Mouse (Mus musculus) cortical plate, adult 2 months (tissue): ENCODE measurements around the gene Fyb.
A peak's percentile ranks its signal among the peaks of the same experiment; 100 is the strongest.

ENCODE experiments used
- CTCF ChIP-seq: fragments of 200-500 bp; IDR thresholded peaks from 2 replicates; pipeline ENCODE4 v1.5.1; 2011; ENCODE audit warnings: mild to moderate bottlenecking, control low read depth, low read length; ENCODE audit not compliant: insufficient read depth; ENCODE audit errors: extremely low read depth
- POLR2A ChIP-seq: fragments of 200-500 bp; IDR thresholded peaks from 2 replicates; pipeline ENCODE4 v1.6.1; 2011; ENCODE audit warnings: mild to moderate bottlenecking, low read length, control low read depth; ENCODE audit not compliant: insufficient read depth; ENCODE audit errors: extremely low read depth

DNA sequence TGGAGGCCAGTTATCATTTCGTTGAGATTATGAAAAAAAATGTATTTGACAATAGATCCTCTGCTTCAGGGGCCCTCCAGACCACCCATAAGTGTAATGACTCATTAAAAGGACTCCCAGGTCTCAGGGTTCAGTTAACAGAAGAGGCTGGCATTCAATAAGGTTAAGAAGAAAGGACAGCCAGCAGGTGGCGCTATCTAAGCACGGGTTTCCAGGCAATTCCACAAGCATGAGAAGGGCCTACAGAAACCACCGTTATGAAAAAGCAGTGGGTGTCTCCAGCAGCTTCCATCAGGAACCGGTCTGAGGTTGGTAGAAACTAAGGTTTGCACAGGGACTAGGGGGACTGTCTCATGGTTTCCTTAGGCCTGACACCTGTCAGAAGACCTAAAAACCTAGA lies 99.9 kb downstream of the Fyb start:
- TF ChIP-seq CTCF, result peak; percentile 70
- TF ChIP-seq POLR2A, result no peak
